Mouse (Mus musculus): ENCODE data around the gene Bsph1.
A peak's percentile ranks its signal among the peaks of the same experiment; 100 is the strongest.

Bsph1 gene

DNA sequence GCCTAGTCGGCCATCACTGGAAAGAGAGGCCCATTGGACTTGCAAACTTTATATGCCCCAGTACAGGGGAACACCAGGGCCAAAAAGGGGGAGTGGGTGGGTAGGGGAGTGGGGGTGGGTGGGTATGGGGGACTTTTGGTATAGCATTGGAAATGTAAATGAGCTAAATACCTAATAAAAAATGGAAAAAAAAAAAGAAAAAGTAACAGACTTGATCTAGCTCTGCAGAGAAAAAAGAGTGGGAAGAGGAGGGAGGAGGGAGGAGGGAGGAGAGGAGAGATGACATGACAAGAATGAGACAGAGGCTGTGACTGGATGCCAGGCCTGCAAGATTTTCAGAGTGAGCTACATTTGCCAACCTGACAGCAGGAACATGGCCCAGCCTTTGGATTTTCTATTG is at the start of gene Bsph1:
Gene Bsph1, plus strand, starts transcription at position 301 of the 400 bp plus-strand sequence.
- DNase-seq (ENCODE audit: low spot score in 2 of 2): peak; percentile 1 to 3

DNA sequence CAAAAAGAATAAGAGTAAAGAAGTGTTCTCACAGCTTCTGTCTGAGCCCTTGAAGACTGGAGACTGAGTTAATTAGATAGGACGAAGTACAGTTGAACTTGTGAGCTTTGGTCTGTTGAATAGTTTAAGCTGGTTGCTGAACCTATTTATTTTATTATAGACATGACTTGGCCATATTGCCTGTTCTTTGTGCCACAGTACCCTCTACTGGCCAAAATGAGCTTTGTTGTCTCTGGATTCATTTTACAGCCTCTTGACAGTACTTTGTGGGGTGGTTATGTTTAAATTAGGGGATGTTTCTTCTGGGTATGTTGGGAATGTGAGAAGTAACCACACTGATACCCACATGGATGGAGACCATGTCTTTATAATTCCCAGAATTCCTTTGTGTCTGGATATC is 60.9 kb downstream of the Bsph1 start:
- DNase-seq (ENCODE audit: low spot score in 2 of 2): peak; percentile 3 to 36
